Mouse (Mus musculus) intestine, postnatal 0 days (tissue): ENCODE data around the gene Magi3. TPM values are rescaled to one million over a fixed set of nuclear protein-coding genes. Genes with fewer than 3 reads are reported as not detected.

Experiments used
- ATAC-seq: fragments of 200-750 bp; cut with Nextera tagmentation; 2 replicates; pipeline ENCODE4 v1.8.0; 2017; ENCODE audit warnings: mild to moderate bottlenecking, moderate TSS enrichment, moderate library complexity
- H3K27ac ChIP-seq: fragments of 300-500 bp; sonication (generic); 2 replicates; pipeline ENCODE4 v1.5.1; 2014; ENCODE audit warnings: mild to moderate bottlenecking, low read depth, low read length, moderate library complexity
- H3K27me3 ChIP-seq: fragments of 300-500 bp; sonication (generic); replicated peaks from 2 replicates; pipeline ENCODE4 v1.6.1; 2014; ENCODE audit warnings: low read length, mixed read lengths; ENCODE audit not compliant: control insufficient read depth, insufficient read depth
- H3K36me3 ChIP-seq: fragments of 300-500 bp; sonication (generic); 2 replicates; pipeline ENCODE4 v1.6.1; 2014; ENCODE audit warnings: mild to moderate bottlenecking, moderate library complexity; ENCODE audit not compliant: control insufficient read depth, insufficient read depth
- H3K4me1 ChIP-seq: fragments of 300-500 bp; sonication (generic); replicated peaks from 2 replicates; pipeline ENCODE4 v1.6.1; 2014; ENCODE audit warnings: antibody characterized with exemption, low read length, mixed read lengths; ENCODE audit not compliant: control insufficient read depth, insufficient read depth
- H3K4me2 ChIP-seq: fragments of 300-500 bp; sonication (generic); replicated peaks from 2 replicates; pipeline ENCODE4 v1.6.1; 2014; ENCODE audit warnings: low read depth, mild to moderate bottlenecking, moderate library complexity
- H3K4me3 ChIP-seq: fragments of 300-500 bp; sonication (generic); 2 replicates; pipeline ENCODE4 v1.5.1; 2014; ENCODE audit warnings: low read depth, low read length
- H3K9ac ChIP-seq: fragments of 300-500 bp; sonication (generic); 2 replicates; pipeline ENCODE4 v1.6.1; 2014; ENCODE audit warnings: mild to moderate bottlenecking, low read depth, low read length
- H3K9me3 ChIP-seq: fragments of 300-500 bp; sonication (generic); 2 replicates; pipeline ENCODE4 v1.6.1; 2016; ENCODE audit warnings: mixed run types; ENCODE audit not compliant: control insufficient read depth
- CTCF ChIP-seq: sonication (generic); IDR thresholded peaks from 2 replicates; pipeline ENCODE4 v1.5.1; 2016; ENCODE audit warnings: low read depth, mild to moderate bottlenecking, control low read depth, antibody characterized with exemption, moderate library complexity
- WGBS: fragments of 180-500 bp; shearing (Covaris S2); extraction: QIAGEN DNeasy Blood & Tissue Kit; methylation state at CpG from one replicate; pipeline ENCODE4 v1.1.7; 2014; 5-methylcytosine and 5-hydroxymethylcytosine counted together
- polyA plus RNA-seq: library from polyadenylated mRNA; unstranded; fragments of >200 nt; fragmentation: Nextera tagmentation; extraction: Ambion mirVana; gene quantifications from 2 replicates; pipeline ENCODE4 v1.2.1, GENCODE M21; 2015

Magi3 gene
- polyA plus RNA-seq, 1 experiment from 2014 or later, result 4.6 TPM

DNA sequence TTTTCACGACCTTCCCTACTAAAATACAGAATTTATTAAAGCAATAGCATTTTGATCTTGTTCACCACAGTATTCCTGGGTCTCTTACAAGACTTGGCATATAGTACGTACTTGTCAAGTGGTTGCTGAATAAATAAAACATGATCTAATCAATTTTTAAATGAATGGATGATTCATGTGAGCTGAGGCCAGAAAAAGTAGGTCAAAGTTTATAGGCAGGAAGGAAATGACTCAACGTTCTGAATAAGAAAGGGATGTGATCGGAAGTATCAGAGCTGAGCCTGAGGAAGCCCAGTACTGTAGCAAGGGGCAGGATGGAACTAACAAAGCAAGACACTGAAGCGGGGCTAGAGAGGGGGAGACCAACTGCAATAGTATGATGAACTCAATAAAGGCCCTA is 127.4 kb downstream of the Magi3 start:
- no peak for TF ChIP-seq CTCF
- Histone ChIP-seq H3K27ac (no peak overlapping the region), H3K9me3 (no peaks in the 10 kb centered on the region), H3K27me3 (no peaks in the 10 kb centered on the region), H3K4me3 (no peak overlapping the region), H3K36me3 (no peaks in the 10 kb centered on the region), H3K9ac (no peak overlapping the region), H3K4me2 (no peak overlapping the region), H3K4me1 (no peaks in the 10 kb centered on the region)
- WGBS, result 55% methylated on average over 5 of the region's 5 CpGs
- no peak for ATAC-seq

DNA sequence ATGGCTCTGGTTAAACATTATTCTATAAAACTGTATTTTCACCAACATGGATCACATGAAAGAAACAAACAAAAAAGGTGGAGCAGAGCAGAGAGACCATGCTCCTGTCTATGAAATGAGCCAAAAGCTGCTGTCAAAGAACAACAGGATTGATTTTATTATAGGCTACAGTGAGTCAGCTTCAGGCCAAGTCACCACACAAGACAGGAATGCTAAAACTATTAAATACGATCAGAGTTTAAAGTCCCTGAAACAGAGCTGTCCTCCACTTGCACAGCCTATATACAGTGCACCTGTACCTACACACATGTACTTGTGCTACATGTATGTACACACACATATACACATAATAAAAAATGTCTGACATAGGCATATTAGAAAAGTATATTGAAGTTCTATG is 138.1 kb downstream of the Magi3 start:
- Histone ChIP-seq H3K9ac (no peak overlapping the region), H3K4me1 (no peaks in the 10 kb centered on the region), H3K4me2 (no peak overlapping the region), H3K27ac (no peak overlapping the region), H3K9me3 (no peaks in the 10 kb centered on the region), H3K27me3 (no peaks in the 10 kb centered on the region), H3K36me3 (peaks cover 4% of the 10 kb centered on the region; the same call in 1 of the 2 replicates), H3K4me3 (no peak overlapping the region)
- ATAC-seq, result no peak
- 47% methylated on average over 1 of the region's 1 CpGs for WGBS
- no peak for TF ChIP-seq CTCF

DNA sequence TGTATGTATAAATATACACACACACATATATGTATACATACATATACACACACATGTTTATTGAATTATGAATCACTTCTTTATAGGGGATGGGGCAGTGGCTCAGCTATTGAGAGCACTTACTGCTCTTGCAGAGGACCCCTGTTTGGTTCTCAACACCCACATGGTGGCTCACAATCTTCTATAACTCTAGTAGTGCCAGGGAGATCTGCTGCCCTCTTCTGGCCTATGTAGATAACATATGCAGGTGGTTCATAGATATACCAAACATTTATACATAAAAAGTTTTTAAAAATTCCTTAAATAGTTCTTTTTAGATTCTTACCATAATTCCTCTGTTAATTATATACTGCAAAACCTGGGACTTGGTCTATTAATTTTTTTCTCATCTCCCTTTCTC is 141.4 kb downstream of the Magi3 start:
- Histone ChIP-seq H3K9me3 (no peaks in the 10 kb centered on the region), H3K36me3 (peaks cover 4% of the 10 kb centered on the region; the same call in 1 of the 2 replicates), H3K4me3 (no peak overlapping the region), H3K4me2 (no peak overlapping the region), H3K27ac (no peak overlapping the region), H3K4me1 (no peaks in the 10 kb centered on the region), H3K9ac (no peak overlapping the region), H3K27me3 (no peaks in the 10 kb centered on the region)
- peak; percentile 52 for TF ChIP-seq CTCF
- ATAC-seq, result no peak

DNA sequence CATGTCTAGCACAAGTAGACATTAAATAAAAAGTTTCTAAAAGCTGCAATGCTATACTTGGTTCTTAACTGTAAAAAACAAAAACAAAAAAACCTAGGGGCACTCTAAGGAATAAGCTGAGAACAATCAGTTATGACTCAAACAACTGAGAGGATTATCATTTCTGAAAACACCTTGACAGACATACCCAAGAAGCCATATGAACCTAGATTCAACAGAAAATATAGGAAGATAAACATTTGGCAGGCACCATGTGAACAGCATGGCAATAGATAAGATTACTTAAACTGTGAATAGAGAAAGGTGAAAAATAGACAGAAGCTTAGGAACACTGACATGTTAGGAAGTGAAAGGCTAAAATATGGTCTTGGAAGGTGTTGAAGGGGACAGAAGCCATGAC is 150.8 kb downstream of the Magi3 start:
- Histone ChIP-seq H3K27ac (no peak overlapping the region), H3K9me3 (no peaks in the 10 kb centered on the region), H3K36me3 (peaks cover 9% of the 10 kb centered on the region; the same call in 1 of the 2 replicates), H3K4me2 (no peak overlapping the region), H3K4me1 (no peaks in the 10 kb centered on the region), H3K4me3 (no peak overlapping the region), H3K9ac (no peak overlapping the region), H3K27me3 (no peaks in the 10 kb centered on the region)
- no peak for TF ChIP-seq CTCF
- ATAC-seq, result no peak

DNA sequence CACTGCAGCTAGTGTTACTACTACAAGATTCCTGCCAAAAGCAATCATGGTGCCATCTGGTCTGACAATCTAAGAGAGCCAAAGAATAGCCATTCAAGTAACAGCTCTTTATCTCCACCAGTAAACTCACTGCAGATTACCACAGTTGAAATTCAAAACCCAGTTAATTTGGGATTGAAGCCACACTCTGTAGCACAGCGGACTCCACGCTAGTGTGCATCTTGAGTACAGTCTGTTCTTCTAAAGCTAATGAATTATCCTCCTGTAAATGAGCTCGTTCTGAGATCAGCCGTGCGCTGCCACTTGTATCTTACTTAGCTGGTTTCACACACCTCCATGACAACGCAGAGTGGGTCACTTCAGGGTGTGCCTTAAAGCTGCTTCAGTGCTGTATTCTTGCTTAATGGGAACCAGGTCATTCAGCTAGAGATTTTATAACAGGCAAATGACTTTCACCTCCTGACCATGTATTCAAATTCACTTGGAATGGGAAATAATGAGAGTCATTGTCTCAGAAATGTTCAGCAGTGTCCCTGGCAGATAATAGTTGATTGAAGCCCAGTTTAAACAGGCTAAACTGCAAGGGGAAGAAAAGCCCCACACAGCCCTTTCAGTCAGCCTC is 161.1 kb downstream of the Magi3 start:
- 80% methylated on average over 6 of the region's 6 CpGs for WGBS

DNA sequence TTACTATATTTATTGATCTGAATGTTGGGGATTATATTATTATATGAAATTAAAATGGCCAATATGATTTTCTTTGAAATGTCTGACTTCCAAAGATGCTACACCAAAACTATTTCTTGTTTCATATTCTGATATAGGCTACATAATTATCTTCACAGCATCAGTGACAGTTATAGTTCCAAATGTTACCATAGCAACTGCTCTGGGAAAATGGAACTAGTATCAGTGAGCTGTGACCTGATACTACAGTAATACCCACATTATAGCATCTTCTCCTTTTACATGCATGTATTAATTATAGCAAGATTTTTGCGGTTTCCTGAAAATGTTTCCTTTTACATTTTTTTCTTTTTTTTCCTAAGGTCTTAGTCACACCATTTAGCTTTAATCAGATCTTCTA is 187.4 kb downstream of the Magi3 start:
- no peaks in the 10 kb centered on the region for H3K27me3 ChIP-seq
- H3K9ac ChIP-seq, result no peak overlapping the region
- no peak overlapping the region for H3K27ac ChIP-seq
- ATAC-seq, result no peak
- 94% methylated on average over 1 of the region's 1 CpGs for WGBS
- no peaks in the 10 kb centered on the region for H3K4me1 ChIP-seq
- H3K9me3 ChIP-seq, result no peaks in the 10 kb centered on the region
- no peak overlapping the region for H3K4me2 ChIP-seq
- H3K4me3 ChIP-seq, result no peak overlapping the region
- no peak for TF ChIP-seq CTCF
- H3K36me3 ChIP-seq, result peaks cover 33% of the 10 kb centered on the region

More for the DNA sequence above, 161.1 kb downstream of the Magi3 start:
- H3K27me3 ChIP-seq, result no peaks in the 10 kb centered on the region
- H3K36me3 ChIP-seq, result 0 out of 2 replicates have a peak, but pooled peaks cover 5% of the 10 kb centered on the region
- H3K27ac ChIP-seq, result no peak overlapping the region
- TF ChIP-seq CTCF, result no peak
- H3K4me3 ChIP-seq, result no peak overlapping the region
- H3K4me2 ChIP-seq, result no peak overlapping the region
- no peaks in the 10 kb centered on the region for H3K9me3 ChIP-seq
- H3K4me1 ChIP-seq, result no peaks in the 10 kb centered on the region
- H3K9ac ChIP-seq, result no peak overlapping the region
- no peak for ATAC-seq

DNA sequence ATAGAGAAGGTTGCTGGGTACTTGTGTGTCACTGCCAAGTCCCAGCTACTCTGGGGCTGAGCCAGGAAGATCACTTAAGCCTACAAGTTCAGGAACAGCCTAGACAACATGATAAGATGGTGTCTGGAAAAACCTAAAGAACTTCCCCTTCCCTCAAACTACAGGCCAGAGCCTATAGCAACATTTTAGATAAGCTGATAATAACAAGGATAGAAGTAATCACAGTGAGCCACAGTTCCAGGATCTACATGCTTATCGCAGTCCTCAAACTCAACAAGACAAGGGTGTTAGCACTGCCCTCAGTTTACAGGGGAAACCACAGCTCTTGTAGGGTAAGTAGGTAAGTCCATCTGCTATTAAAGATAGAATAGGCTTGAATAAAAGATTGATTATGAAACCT is 188.1 kb downstream of the Magi3 start:
- Histone ChIP-seq H3K27me3 (no peaks in the 10 kb centered on the region), H3K9ac (no peak overlapping the region), H3K36me3 (peaks cover 34% of the 10 kb centered on the region), H3K4me3 (no peak overlapping the region), H3K4me1 (no peaks in the 10 kb centered on the region), H3K4me2 (no peak overlapping the region), H3K9me3 (no peaks in the 10 kb centered on the region), H3K27ac (no peak overlapping the region)
- WGBS, result 87% methylated on average over 1 of the region's 1 CpGs
- no peak for TF ChIP-seq CTCF
- ATAC-seq, result no peak
